Mouse (Mus musculus): Measurements from ENCODE around the gene Zc3h7a.

Gene Zc3h7a

GRCm38 (mm10) chr16:11134348-11135344 lies 41.5 kb downstream of the Zc3h7a start, which contains the start of gene Txndc11:
TSS of gene Txndc11 (minus strand) at chr16:11134650.
- DNase-seq, result peak; percentile 100

GRCm38 (mm10) chr16:11133476-11134347 lies 42.5 kb downstream of the Zc3h7a start:
- no peak for DNase-seq

- DNase-seq, result no peak
Observed at GRCm38 (mm10) chr16:11132839-11133238, 43.4 kb downstream of the Zc3h7a start.

GRCm38 (mm10) chr16:11128301-11128700 lies 47.9 kb downstream of the Zc3h7a start:
- no peak for DNase-seq

- DNase-seq, result no peak
Observed at GRCm38 (mm10) chr16:11125371-11125770, 50.8 kb downstream of the Zc3h7a start.

GRCm38 (mm10) chr16:11124110-11124509 lies 52.1 kb downstream of the Zc3h7a start:
- DNase-seq, result no peak

- DNase-seq, result no peak
Observed at GRCm38 (mm10) chr16:11122625-11123024, 53.6 kb downstream of the Zc3h7a start.

GRCm38 (mm10) chr16:11109198-11109740 lies 66.9 kb downstream of the Zc3h7a start:
- no peak for DNase-seq

- no peak for DNase-seq
Observed at GRCm38 (mm10) chr16:11104905-11105304, 71.3 kb downstream of the Zc3h7a start.

- no peak for DNase-seq
Observed at GRCm38 (mm10) chr16:11097301-11097700, 78.9 kb downstream of the Zc3h7a start.

GRCm38 (mm10) chr16:11093717-11094386 lies 82.3 kb downstream of the Zc3h7a start:
- DNase-seq, result no peak

GRCm38 (mm10) chr16:11092523-11092922 lies 83.7 kb downstream of the Zc3h7a start:
- no peak for DNase-seq

- no peak for DNase-seq
Observed at GRCm38 (mm10) chr16:11092061-11092460, 84.1 kb downstream of the Zc3h7a start.

- DNase-seq, result no peak
Observed at GRCm38 (mm10) chr16:11090836-11091570, 85.2 kb downstream of the Zc3h7a start.

GRCm38 (mm10) chr16:11086856-11087588 lies 89.2 kb downstream of the Zc3h7a start:
- no peak for DNase-seq
